Mouse (Mus musculus) MEL (cell line): ENCODE results near the gene Cfap43.

ENCODE experiments used
- CTCF ChIP-seq, 3 experiments: IDR thresholded peaks in 2 of 3; conservative IDR thresholded peaks in 1 of 3; 2 replicates each; pipeline ENCODE4 v1.5.1; 2011 to 2012; ENCODE audit warnings: low read length in 3 of 3, low read depth in 2 of 3, mild to moderate bottlenecking in 2 of 3, improper control_type of control experiment in 1 of 3, inconsistent platforms in 1 of 3, mixed read lengths in 1 of 3, moderate library complexity in 1 of 3; ENCODE audit not compliant: control insufficient read depth in 1 of 3, insufficient read depth in 1 of 3, poor library complexity in 1 of 3, severe bottlenecking in 1 of 3
- ELF1 ChIP-seq: IDR thresholded peaks from 2 replicates; pipeline ENCODE4 v1.6.1; 2014; ENCODE audit warnings: low read depth, mild to moderate bottlenecking, inconsistent platforms, low read length, improper control_type of control experiment, moderate library complexity
- GATA1 ChIP-seq: IDR thresholded peaks from 2 replicates; pipeline ENCODE4 v1.6.1; 2011; ENCODE audit warnings: low read depth, low read length, improper control_type of control experiment
- HCFC1 ChIP-seq: IDR thresholded peaks from 2 replicates; pipeline ENCODE4 v1.6.1; 2012; ENCODE audit warnings: low read depth, mild to moderate bottlenecking, inconsistent platforms, low read length, improper control_type of control experiment, moderate library complexity
- MAZ ChIP-seq: IDR thresholded peaks from 2 replicates; pipeline ENCODE4 v1.6.1; 2012; ENCODE audit warnings: low read depth, mild to moderate bottlenecking, inconsistent platforms, low read length, improper control_type of control experiment
- NELFE ChIP-seq: IDR thresholded peaks from 2 replicates; pipeline ENCODE4 v1.6.1; 2011; ENCODE audit warnings: low read depth, low read length, improper control_type of control experiment
- POLR2A ChIP-seq, 2 experiments: IDR thresholded peaks; 2 replicates each; pipeline ENCODE4 v1.6.1; 2011 to 2012; ENCODE audit warnings: low read length in 2 of 2, mild to moderate bottlenecking in 2 of 2, control low read depth in 1 of 2, improper control_type of control experiment in 1 of 2, low read depth in 1 of 2, moderate library complexity in 1 of 2; ENCODE audit not compliant: control insufficient read depth in 1 of 2, insufficient read depth in 1 of 2, poor library complexity in 1 of 2
- ZNF384 ChIP-seq: IDR thresholded peaks from 2 replicates; pipeline ENCODE4 v1.6.1; 2012; ENCODE audit warnings: low read depth, mild to moderate bottlenecking, inconsistent platforms, low read length, improper control_type of control experiment

- peak; percentile 71 to 86 for TF ChIP-seq POLR2A (IDR thresholded peaks at IDR 0.05; ENCODE audit: control insufficient read depth in 1 of 2, insufficient read depth in 1 of 2, low read depth in 1 of 2, low read length in 2 of 2, poor library complexity in 1 of 2)
- TF ChIP-seq ELF1 = peak; percentile 34
- TF ChIP-seq GATA1 = no peak
- no peak for TF ChIP-seq ZNF384
- peak in 2 of 3 experiments; percentile 70 to 82; a peak in 5 of 6 replicates for TF ChIP-seq CTCF (IDR thresholded peaks at IDR 0.05 in 2 of 3, conservative IDR thresholded peaks at IDR 0.05 in 1 of 3; ENCODE audit: control insufficient read depth in 1 of 3, insufficient read depth in 1 of 3, low read depth in 2 of 3, low read length in 3 of 3, poor library complexity in 1 of 3, severe bottlenecking in 1 of 3)
- TF ChIP-seq NELFE = peak; percentile 98
- peak; percentile 69 for TF ChIP-seq HCFC1
- TF ChIP-seq MAZ = peak; percentile 45; the same call in 1 of the 2 replicates
Measured at GRCm38 (mm10) chr19:47731071-47731881, 187.8 kb downstream of the Cfap43 start, which contains the start of gene Sfr1.
